Mouse (Mus musculus) stomach, postnatal 0 days (tissue): ENCODE measurements around the gene Pou2af1. TPM values are rescaled to one million over a fixed set of nuclear protein-coding genes. Genes with fewer than 3 reads are reported as not detected.

Experiments used
- ATAC-seq: fragments of 200-750 bp; cut with Nextera tagmentation; 2 replicates; pipeline ENCODE4 v1.8.0; 2017; ENCODE audit not compliant: low FRiP score, low TSS enrichment
- DNase-seq: peaks from one replicate; pipeline ENCODE4 v3.0.0-alpha.2; 2016; ENCODE audit warnings: low spot score
- H3K27ac ChIP-seq: fragments of 300-500 bp; sonication (generic); replicated peaks from 2 replicates; pipeline ENCODE4 v1.5.1; 2014; ENCODE audit warnings: mild to moderate bottlenecking, control low read depth
- H3K27me3 ChIP-seq: fragments of 300-500 bp; sonication (generic); 2 replicates; pipeline ENCODE4 v1.6.1; 2014; ENCODE audit warnings: low read length; ENCODE audit not compliant: control insufficient read depth, insufficient read depth
- H3K36me3 ChIP-seq: fragments of 300-500 bp; sonication (generic); 2 replicates; pipeline ENCODE4 v1.6.1; 2014; ENCODE audit warnings: low read length, mixed read lengths; ENCODE audit not compliant: control insufficient read depth, insufficient read depth
- H3K4me1 ChIP-seq: fragments of 300-500 bp; sonication (generic); replicated peaks from 2 replicates; pipeline ENCODE4 v1.6.1; 2014; ENCODE audit warnings: antibody characterized with exemption; ENCODE audit not compliant: control insufficient read depth, insufficient read depth
- H3K4me2 ChIP-seq: fragments of 300-500 bp; sonication (generic); replicated peaks from 2 replicates; pipeline ENCODE4 v1.6.1; 2014; ENCODE audit warnings: low read depth, mild to moderate bottlenecking, control low read depth, moderate library complexity
- H3K4me3 ChIP-seq: fragments of 300-500 bp; sonication (generic); 2 replicates; pipeline ENCODE4 v1.5.1; 2014; ENCODE audit warnings: low read depth, low read length, control low read depth
- H3K9ac ChIP-seq: fragments of 300-500 bp; sonication (generic); 2 replicates; pipeline ENCODE4 v1.6.1; 2014; ENCODE audit warnings: mild to moderate bottlenecking, low read length, control low read depth, mixed read lengths
- H3K9me3 ChIP-seq: fragments of 300-500 bp; sonication (generic); 2 replicates; pipeline ENCODE4 v1.6.1; 2016; ENCODE audit warnings: low read length; ENCODE audit not compliant: control insufficient read depth
- CTCF ChIP-seq: IDR thresholded peaks from 2 replicates; pipeline ENCODE4 v1.5.1; 2016; ENCODE audit warnings: antibody characterized with exemption, low read depth, mild to moderate bottlenecking, moderate library complexity
- EP300 ChIP-seq: optimal IDR thresholded peaks from 2 replicates; pipeline ENCODE3; 2016; ENCODE audit warnings: antibody characterized with exemption
- WGBS: fragments of 180-500 bp; shearing (Covaris S2); extraction: QIAGEN DNeasy Blood & Tissue Kit; methylation state at CpG from one replicate; pipeline ENCODE4 v1.1.7; 2014; 5-methylcytosine and 5-hydroxymethylcytosine counted together
- polyA plus RNA-seq: library from polyadenylated mRNA; unstranded; fragments of >200 nt; fragmentation: Nextera tagmentation; extraction: Ambion mirVana; gene quantifications from 2 replicates; pipeline ENCODE4 v1.2.1, GENCODE M21; 2015

The Pou2af1 gene
- polyA plus RNA-seq, 1 experiment from 2014 or later, result 0.12 TPM

DNA sequence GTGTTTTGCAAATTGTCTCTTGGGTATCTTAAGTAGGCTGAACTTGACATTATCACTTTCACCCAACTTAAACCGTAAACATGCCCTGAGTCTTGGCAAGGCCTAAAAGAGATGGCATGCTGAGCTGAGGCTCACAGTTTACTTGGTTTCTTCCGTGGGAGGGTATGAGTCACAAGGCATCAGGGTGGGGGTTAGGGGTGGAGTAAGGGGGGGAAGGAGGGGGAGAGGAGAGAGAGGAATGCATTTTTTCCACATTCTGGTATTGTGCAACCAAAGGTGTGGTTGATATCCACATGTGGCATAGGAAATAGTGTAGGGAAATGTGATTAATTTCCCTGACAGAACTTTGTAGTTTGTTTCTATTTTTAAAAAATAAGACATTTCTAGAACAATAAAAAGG is 72.6 kb downstream of the Pou2af1 start:
- 13% methylated on average over 2 of the region's 2 CpGs for WGBS
- Histone ChIP-seq H3K4me3 (no peak overlapping the region), H3K27ac (no peak overlapping the region), H3K36me3 (no peaks in the 10 kb centered on the region), H3K4me2 (no peak overlapping the region), H3K9ac (no peak overlapping the region), H3K9me3 (no peaks in the 10 kb centered on the region), H3K27me3 (no peaks in the 10 kb centered on the region), H3K4me1 (no peaks in the 10 kb centered on the region)
- TF ChIP-seq CTCF (no peak), EP300 (no peak)
- ATAC-seq (peak; percentile 77), DNase-seq (peak; percentile 53)

Other genes starting within 250 kb of the Pou2af1 start
- gene Sik2, start 204.6 kb upstream of the Pou2af1 start, polyA plus RNA-seq, result 9.8 and 10.1 TPM in 2 replicates
- gene Btg4, start 152.8 kb upstream of the Pou2af1 start, polyA plus RNA-seq, result not detected in 2 replicates
- 2.5 and 2.9 TPM in 2 replicates for gene Layn, start 136.6 kb upstream of the Pou2af1 start, polyA plus RNA-seq
- gene 4833427G06Rik, start 111.6 kb upstream of the Pou2af1 start, polyA plus RNA-seq, result not detected in 2 replicates
- gene Gm32742, start 48.2 kb upstream of the Pou2af1 start, polyA plus RNA-seq, result 0.06 and 0.08 TPM in 2 replicates
- gene Colca2, start 64.9 kb downstream of the Pou2af1 start, polyA plus RNA-seq, result 11.1 and 11.2 TPM in 2 replicates
- 0.23 and 0.27 TPM in 2 replicates for gene 1810046K07Rik, start 115.2 kb downstream of the Pou2af1 start, polyA plus RNA-seq